Mouse (Mus musculus) hematopoietic stem cell, adult 5-6 weeks (primary cell): ENCODE measurements around the gene Coq8a. TPM values are rescaled to one million over a fixed set of nuclear protein-coding genes. Genes with fewer than 3 reads are reported as not detected.

Source experiments
- ATAC-seq, 2 experiments: fragments of 125-278 bp in 1 of 2; replicated peaks in 1 of 2; 2 replicates each; pipeline ENCODE4 v1.8.0; 2016 to 2017; ENCODE audit warnings: inconsistent platforms in 2 of 2, mild to moderate bottlenecking in 2 of 2, moderate number of reproducible peaks in 2 of 2, low read depth in 1 of 2, moderate TSS enrichment in 1 of 2; ENCODE audit not compliant: low FRiP score in 2 of 2, poor library complexity in 2 of 2, severe bottlenecking in 2 of 2, insufficient read depth in 1 of 2, low TSS enrichment in 1 of 2
- total RNA-seq: library from RNA; stranded (forward); fragments of 172-1452, 232-1000 nt; gene quantifications from 2 replicates; pipeline ENCODE4 v1.2.3, GENCODE M21; 2017

Gene Coq8a
- total RNA-seq, 1 experiment from 2014 or later = 34.0 TPM

- ATAC-seq = no peak
These were observed 15.8 kb downstream of the Coq8a start for GRCm38 (mm10) chr1:180183525-180184159.

DNA sequence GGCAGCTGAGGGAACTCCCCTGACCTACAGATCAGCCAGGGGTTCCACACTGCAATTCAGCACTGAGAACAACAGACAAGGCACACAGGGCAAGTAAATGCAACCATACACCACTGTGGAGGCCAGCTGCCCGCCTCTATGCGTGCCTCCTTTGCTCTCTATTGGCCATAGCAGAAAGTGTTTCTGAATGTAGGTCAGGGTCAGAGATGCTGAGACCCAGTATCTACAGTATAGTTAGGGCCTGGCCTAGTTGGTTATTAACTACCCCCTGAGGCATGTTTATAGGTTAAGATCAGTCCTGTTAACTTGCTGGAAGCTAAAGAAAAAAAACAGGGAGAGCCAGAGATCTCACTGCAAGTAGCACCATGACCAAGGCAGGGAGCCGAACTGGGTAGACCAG is 16.7 kb downstream of the Coq8a start:
- ATAC-seq = no peak

GRCm38 (mm10) chr1:180181966-180182319 is 17.5 kb downstream of the Coq8a start:
- no peak for ATAC-seq

- no peak for ATAC-seq
These were observed 18.0 kb downstream of the Coq8a start for GRCm38 (mm10) chr1:180181304-180181965.

DNA sequence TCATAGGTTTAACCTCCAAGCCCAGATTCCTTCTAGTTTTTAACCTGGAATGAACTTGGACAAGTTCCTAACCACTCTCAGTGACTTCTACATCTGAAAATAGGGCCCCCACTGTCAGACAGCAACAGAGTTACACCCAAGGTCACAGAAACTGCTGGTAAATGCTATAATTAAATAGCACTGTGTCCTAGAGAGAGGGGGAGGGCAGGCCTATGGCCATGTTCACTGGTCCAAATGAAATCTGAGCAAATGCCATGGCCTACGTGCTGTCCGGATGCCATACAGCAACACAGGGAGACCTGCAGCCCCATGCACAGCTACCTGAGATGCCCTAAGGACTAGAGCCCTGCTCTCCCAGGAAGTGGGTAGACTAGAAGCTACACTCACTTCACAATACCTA is 19.6 kb downstream of the Coq8a start:
- no peak for ATAC-seq

DNA sequence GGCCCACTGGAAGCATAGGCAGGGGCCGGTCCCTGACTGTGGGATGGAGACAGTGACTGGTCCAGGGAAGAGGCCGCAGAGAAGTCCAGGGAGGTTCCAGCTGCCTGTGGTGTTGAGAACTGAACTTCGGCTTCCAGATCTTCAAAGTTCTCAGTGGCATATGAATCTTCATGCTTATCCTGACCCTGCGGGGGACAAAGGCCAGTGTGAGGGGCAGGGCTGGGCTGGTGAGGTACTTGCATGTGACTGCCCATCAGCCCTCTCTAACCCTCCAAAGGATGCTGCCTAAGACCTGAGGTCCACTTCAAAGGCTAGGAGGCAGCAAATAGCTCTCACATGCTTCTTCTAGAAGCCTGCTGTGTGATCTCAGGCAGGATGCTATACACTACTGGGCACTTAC is 20.3 kb downstream of the Coq8a start:
- no peak for ATAC-seq

DNA sequence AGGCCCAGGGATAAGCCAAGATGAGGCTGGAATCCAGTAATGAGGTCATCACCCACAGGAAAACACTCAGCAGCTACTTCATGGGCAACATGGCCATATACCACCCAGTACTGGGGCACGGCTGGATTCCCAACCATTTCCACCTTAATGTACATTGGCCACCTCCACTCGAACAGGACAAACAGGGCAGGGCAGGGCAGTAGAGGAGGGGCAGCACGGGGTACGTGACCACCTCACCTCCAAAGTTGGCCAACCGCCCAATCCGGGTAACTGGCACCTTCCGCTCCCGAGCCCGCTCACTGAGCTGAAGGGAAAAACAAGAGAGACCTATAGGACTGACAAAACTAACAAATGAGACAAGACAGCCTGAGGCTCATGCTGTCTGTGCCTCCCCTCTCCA is 21.1 kb downstream of the Coq8a start:
- no peak for ATAC-seq

- ATAC-seq = no peak
These were observed 22.6 kb downstream of the Coq8a start for GRCm38 (mm10) chr1:180176784-180177183.

GRCm38 (mm10) chr1:180175635-180176034 is 23.8 kb downstream of the Coq8a start:
- no peak for ATAC-seq

GRCm38 (mm10) chr1:180175167-180175566 is 24.2 kb downstream of the Coq8a start:
- ATAC-seq = peak in 1 of 2 experiments; percentile 60; a peak in 1 of 4 replicates

DNA sequence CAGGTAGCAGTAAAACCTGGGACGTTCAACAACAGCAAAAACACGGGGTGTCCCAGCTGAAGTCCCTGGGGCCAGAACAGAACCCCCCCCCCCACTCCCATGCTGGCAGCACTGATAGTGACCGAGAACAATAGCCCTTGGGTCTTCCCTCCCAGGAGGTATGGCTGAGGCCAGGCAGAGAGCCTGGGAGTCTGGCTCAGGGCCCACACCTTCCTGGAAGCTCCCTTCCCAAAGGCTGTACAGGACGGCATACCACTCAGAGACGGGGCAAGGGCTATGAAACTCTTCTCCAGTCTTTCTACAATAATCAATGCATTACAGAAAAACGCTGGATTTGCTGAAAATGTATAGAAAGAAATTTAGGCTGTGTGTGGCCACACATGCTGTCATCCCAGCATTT is 24.7 kb downstream of the Coq8a start:
- ATAC-seq = no peak

DNA sequence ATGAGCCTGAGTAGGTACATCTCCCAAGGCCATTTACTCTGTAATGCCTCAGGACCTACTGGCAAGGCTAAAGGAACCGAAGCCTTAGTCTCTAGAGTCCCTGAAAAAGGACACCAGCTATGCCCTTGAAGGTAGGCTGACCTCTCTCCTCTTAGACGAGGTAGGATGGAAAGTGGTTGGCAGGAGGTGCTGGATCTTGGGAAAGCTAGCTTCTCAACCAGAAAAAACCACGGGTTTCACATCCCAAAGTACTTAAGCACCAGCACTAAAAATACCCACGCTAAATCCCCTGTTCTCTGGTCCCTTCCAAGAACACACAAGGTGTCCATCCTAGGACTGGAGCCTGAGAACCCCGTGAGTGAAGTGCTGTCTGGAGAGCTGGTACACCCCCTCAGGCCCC is 26.4 kb downstream of the Coq8a start:
- ATAC-seq = no peak

- ATAC-seq = no peak
These were observed 26.8 kb downstream of the Coq8a start for GRCm38 (mm10) chr1:180172600-180172999.

DNA sequence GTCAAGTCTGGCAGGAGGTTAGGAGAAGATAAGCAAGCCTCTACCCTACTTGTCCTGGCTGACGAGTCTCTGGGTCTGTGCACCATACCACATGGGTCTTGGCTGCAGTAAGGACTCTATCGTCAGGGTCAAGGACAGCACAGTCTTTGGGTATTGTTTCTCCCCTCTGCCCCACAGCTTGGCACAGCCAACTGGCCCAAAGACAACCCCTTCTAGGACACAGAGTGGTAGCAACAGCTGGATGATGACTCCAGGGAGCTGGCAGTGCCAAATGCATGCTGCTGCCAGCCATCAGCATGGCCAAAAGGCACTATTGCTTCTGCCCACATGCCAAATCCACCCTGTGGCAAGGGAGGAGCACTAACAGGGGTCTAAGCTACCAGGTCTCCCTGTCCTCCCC is 27.5 kb downstream of the Coq8a start:
- ATAC-seq = no peak

GRCm38 (mm10) chr1:180170071-180170470 is 29.3 kb downstream of the Coq8a start:
- ATAC-seq = no peak

- no peak for ATAC-seq
These were observed 30.2 kb downstream of the Coq8a start for GRCm38 (mm10) chr1:180169161-180169560.

DNA sequence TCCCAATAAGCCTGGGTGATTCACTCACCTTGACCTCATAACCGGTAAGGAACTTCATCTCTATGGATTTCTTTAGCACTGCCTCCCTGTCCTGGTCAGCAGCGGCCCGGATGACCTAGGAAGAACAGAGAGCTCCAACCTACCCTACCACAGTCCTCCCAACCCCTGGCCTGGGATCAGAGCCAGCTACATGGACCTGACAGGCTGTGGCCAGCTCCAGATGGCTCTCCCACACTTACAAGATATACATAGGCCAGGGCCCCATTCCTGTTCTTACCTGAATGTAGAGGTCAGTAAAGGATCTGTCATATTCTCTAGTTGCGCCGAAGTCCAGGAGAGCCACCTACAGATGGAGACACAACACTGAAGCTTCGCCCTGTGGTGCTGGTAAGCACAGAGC is 31.1 kb downstream of the Coq8a start:
- ATAC-seq = no peak

DNA sequence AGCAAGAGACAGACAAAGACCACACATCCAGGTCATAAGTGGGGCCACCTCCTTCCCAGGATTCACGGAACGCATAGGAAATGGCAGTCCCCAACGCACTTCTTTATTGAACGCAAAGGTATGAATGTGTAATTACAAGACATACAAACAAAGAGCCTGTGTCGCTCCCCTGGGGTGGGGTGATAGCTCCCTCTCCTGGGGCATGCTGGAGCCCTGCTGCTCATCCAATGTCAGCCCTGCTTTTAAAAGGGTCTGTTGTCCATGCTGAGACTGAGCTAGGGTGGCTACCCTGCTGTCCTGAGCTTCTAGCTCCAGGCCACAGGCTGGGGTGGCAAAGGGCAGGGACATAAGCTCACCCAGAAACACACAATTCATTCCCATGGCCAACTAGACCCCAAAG is 32.9 kb downstream of the Coq8a start:
- no peak for ATAC-seq

GRCm38 (mm10) chr1:180162986-180163385 is 36.4 kb downstream of the Coq8a start:
- ATAC-seq = no peak
